Mouse (Mus musculus) 3T3-L1 (cell line): ENCODE measurements around the gene Mettl21a.
"Not testable (repeated sequence)": the region's sequence is repeated elsewhere in the genome, so short reads cannot be mapped to it uniquely, and the experiment has no call there.

ENCODE experiments used
- DNase-seq: peaks from one replicate; pipeline ENCODE4 v3.0.0-alpha.2; 2015; ENCODE audit warnings: low read depth, low spot score

The Mettl21a gene

GRCm38 (mm10) chr1:64616881-64617714, at the start of gene Mettl21a:
Mettl21a (minus strand) TSS chr1:64617242.
- DNase-seq: peak; percentile 94

- no peak for DNase-seq
These were observed 41.8 kb upstream of the Mettl21a start for GRCm38 (mm10) chr1:64658876-64659275.

DNA sequence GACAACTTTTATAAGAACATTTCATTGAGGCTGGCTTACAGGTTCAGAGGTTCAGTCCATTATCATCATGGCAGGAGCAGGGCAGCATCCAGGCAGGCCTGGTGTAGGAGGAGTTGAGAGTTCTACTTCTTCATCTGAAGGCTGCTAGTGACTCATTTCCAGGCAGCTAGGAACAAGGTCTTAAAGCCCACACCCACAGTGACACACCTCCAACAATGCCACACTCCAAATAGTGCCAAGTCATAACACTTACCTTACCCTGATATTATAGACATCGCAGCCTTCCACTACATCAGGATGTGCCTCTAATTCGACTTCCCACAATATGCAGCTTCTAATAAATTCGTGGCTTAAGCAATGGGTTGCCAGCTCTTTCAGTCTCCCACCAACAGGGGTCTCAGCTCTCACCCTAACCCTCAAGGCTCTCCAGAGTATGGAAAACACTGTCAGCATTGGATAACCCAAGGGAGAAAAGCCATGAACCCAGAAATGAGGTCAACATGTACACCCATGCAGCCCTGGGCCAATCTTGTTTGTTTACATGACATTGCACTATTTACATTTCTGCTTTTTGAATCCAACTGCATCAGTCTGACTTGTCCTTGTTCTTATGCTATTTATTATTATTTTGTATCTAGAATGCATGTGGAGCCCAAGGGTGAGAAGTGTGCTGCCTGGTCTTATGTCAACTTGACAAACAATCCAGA, 39.5 kb upstream of the Mettl21a start:
- peak; percentile 43 for DNase-seq

DNA sequence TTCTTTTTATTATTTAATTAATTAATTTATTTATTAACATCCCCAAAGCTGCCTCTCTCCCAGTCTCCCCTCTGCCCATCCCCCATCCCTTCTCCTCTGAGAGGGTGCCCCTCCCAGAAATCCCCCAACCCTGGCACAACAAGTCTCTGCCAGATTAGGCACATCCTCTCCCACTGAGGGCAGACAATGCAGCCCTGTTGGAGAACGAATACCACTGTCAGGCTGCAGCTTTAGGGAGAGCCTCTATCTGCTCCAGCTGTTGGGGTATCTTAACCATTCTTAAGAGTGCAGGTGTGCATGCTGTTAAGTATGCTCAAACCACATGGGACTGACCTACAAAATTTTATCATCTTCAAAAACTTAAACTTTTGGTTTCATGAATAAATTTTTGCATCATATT, 38.4 kb upstream of the Mettl21a start:
- DNase-seq: no peak

- no peak for DNase-seq
These were observed 36.7 kb upstream of the Mettl21a start for GRCm38 (mm10) chr1:64653701-64654100.

DNA sequence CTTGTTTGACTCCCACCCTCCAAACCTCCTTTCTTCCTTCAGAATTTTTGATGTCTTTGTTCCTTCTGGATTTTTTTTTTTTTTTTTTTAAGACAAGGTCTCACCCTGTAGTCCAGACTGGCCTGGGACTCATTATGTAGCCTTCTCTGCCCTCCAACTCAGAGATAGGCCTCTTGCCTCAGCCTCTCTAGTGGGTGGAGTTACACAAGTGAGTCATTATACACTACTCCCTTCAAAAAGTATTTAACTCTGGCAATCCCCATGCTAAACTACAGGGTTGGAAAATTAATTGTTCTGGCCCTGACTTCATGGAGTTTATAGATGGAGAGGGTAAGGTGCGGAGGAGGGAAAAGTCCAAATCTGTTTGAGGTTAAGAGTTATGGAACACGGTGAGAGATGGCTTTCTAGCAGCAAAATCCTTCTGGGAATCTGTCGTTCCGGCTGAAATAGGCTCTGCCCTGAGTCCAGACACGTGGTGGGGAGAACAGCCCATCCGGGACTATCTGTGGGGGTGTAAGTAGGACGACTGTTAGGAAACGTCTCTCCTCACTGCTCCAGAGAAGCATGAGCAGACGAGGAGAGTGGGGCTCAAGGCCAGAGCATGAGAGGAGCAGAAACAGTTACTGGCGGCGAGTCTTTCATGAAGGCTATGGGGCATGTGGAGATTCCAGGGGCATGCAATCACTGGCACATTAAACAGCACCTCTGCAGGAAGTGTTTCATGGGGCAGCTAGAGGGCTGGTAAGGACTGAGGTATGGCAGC, 32.5 kb upstream of the Mettl21a start:
- DNase-seq: peak; percentile 81

- no peak for DNase-seq
These were observed 27.5 kb upstream of the Mettl21a start for GRCm38 (mm10) chr1:64644513-64644912.

DNA sequence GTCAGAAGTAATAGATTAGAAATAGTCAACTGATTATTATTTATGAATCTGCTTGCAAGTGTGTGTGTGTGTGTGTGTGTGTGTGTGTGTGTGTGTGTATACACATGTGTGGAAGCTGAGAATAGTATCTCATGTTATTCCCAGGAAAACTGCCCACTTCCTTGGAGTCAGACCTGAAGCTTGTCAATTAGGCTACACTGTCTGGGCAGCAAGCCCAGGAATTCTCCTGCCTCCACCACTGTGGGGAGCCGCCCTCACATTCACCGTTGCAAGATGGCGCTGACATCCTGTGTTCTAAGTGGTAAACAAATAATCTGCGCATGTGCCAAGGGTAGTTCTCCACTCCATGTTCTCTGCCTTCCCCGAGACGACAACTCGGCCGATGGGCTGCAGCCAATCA, 25.5 kb upstream of the Mettl21a start:
- DNase-seq: not testable (repeated sequence)

DNA sequence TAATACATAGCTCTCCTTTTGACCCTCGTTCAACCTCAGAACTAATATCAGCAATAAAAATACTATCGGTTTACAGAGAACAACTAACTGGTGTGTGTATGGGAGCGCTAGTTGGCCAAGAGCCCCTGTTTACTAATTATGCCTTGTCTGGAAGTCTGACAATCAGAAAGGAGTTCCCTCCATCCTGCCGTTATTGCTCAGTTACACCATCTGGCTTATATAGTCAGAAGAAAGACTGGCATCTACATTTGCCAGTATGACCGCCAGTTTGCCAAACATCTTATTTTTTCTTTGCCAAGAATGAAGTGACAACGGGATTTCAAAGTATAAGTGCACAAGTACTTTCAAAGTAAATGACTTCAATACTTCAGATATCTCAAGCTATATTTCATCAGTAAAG, 24.0 kb upstream of the Mettl21a start:
- no peak for DNase-seq

GRCm38 (mm10) chr1:64639279-64639678, 22.2 kb upstream of the Mettl21a start:
- DNase-seq: no peak

GRCm38 (mm10) chr1:64635624-64636023, 18.6 kb upstream of the Mettl21a start:
- no peak for DNase-seq

DNA sequence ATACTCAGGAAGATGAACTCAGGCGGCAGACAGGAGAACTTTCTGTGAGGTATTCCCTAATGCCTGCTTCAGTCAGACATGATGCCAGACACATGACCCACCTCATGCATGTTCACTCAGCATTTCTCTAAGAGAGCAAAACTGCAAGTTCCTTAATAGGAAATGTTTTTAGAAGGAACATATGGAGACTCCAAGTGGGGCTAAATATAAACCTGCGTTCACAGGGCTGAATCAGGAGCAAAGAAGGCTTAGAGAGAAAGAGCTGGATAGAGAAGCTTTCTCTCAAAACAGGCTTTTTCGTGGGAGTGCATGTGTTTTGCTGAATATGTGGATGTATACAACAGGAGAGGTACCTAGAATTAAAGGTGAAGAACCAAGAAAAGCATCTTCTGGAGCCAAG, 16.2 kb upstream of the Mettl21a start:
- no peak for DNase-seq

DNA sequence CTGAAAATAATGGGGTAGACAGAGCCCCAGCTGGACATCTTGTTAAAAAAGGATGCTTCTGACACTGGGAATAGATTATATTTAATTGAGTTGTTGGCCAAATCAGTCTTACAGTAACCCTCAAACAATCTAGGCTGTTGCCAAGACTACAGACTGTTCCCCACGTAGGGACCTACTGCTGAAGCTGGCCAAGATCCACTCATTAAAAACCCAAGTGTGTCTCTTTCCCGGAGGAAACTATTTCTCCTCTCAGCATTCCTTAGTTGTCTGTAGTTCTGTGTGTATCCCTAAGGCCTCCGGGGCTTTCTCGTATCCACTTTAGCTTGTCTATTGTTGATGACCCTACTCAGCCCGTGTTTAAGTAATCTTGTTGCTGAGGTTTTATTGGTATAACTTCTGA, 14.5 kb upstream of the Mettl21a start:
- no peak for DNase-seq

- DNase-seq: no peak
These were observed 8.2 kb upstream of the Mettl21a start for GRCm38 (mm10) chr1:64625214-64625613.

- DNase-seq: peak; percentile 72
These were observed 6.8 kb upstream of the Mettl21a start for GRCm38 (mm10) chr1:64623558-64624435.

- DNase-seq: peak; percentile 69
These were observed 4.1 kb upstream of the Mettl21a start for GRCm38 (mm10) chr1:64621116-64621515.

DNA sequence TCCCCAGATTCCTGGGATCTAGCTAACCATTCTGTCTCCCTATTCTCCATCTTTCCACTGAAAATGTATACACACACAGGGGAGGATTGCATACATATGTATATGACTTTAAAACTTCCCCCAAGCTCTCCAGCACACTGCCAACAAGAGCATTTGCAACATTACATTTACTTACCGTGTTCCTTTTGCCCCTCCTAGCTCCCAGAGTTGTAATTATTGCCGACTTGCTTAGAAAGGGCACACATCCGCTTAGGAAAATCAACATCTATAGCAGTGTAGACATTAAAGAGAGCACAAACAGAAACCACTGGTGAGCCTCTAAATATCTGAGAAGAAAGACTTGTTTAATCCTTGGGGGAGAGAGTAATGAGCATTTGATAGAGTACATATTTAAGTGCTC, 1.2 kb upstream of the Mettl21a start:
- DNase-seq: no peak

DNA sequence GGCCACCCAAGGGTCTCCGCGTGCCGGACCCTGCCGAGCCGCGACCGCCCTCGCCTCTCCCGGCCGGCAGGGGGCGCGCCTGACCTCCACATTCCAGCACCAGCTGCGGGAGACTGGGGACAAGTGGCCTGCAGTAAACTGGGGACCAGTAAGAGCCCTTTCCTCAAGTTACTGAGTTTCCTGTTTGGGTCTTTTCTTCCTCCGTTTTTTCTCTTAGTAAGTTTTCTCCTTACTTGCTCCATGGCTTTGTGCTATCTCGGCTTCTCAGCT, 608 bp upstream of the Mettl21a start:
- peak; percentile 81 for DNase-seq

DNA sequence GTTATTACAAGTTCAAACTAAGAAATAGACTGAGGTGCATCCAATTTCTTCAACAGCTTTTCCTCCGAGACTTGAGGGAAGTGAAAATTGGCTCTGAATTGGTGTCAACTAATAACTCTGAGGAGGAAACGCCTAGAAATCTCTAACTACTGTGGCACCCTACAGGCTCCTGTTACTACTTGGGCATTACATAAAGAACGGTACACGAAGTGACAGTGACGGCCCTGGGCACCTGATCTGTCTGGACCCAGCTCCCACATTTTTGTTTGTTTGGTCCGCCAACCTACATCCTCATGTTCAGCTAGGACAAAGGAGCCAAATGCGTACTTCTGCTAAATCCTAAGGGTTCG, 536 bp downstream of the Mettl21a start:
- DNase-seq: peak; percentile 53

DNA sequence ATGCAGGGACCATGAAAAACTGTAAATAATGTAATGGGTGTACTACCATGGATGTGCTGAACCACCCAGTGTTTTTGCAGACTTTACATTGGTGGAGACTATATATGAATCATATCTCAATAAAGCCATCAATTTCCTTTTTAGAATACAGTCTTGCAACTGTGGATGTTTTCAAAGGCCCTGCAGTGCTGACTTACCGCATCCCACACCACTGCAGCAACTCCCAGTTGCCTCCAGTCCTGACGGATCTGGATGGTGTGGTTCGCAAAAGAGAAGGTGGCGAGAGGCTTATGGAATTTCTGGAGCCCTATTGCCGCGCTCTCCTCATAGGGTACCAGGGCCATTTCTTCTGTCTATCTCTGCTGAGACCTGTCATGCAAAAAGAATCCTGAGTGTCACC, 966 bp downstream of the Mettl21a start:
- DNase-seq: peak; percentile 56

DNA sequence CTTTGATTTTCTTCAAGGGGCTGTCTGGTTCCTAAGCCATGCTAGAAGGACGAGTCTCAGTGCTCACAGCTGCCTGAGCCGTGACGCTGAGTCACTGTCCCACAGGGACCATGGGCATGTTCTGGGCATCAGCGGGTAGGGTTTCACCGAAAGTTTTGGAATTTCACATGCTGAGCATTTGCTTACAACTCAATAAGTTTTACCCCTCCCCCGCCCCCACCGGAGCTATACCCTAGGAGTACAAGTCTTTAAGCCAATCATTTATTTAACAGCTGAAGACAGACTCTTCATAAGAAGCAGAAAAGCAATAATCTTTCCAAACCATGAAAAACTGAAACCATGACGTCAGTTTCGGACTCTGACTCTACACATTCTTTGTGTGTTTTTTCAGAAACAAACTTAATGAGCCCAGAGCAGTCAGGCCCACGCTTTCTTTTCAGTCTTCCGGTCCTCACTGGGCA, 1.5 kb downstream of the Mettl21a start:
- DNase-seq: peak; percentile 96
